Mouse (Mus musculus): Measurements from ENCODE around the gene Olfr1122.
"Not testable (repeated sequence)": the region's sequence is repeated elsewhere in the genome, so short reads cannot be mapped to it uniquely, and the experiment has no call there.

Gene Olfr1122

GRCm38 (mm10) chr2:87385549-87385948 lies at the start of gene Olfr1122:
Gene Olfr1122, plus strand, starts transcription at chr2:87385849.
- in situ Hi-C loops (cut with MboI): no loop called here

DNA sequence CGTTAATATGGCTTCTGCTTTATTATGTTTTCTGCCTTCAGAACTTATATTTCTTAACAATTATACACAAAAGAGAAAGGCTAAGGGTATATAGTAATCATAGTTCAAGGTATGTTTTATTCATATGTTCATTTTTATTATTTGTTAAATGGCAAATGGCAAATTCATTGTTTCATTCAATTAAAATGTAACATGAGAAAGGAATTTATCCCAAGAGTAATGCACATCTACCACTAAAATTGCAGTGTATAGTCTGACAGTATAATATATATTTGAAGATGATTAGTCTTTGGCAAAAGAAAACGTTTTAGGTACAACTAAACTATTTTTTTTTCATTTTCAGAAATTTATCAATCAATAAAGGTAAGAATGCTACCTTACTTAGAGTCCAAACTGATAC lies 31.1 kb upstream of the Olfr1122 start, which contains the start of gene Olfr1120:
Gene Olfr1120 (plus strand): TSS at position 301 of the 400 bp plus-strand sequence.
- in situ Hi-C loops (cut with MboI): no loop called here

GRCm38 (mm10) chr2:87360121-87360520 lies 25.5 kb upstream of the Olfr1122 start:
- in situ Hi-C loops (cut with MboI): not testable (repeated sequence)

DNA sequence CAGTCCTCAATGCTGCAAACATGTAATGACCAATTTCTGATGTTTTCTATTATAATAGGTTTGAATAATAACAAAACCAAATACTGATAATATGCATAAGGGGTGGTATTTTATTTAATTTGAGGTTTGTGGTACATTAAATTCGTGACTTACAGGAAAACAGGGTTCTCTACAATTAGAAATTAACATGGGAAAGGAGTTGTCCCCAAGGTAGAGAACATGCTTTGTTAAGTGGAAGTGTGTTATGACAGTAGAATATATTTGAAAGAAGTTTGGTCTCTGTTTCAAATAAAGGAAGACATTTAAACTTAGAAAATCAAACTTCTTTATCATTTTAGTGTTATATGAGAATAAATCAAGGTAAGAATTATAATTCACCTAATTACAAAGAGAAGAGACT lies 16.1 kb upstream of the Olfr1122 start, which contains the start of gene Olfr1121:
Gene Olfr1121 (plus strand): TSS at position 301 of the 400 bp plus-strand sequence.
- in situ Hi-C loops (cut with MboI): no loop called here

- in situ Hi-C loops (cut with MboI): no loop called here
Observed at GRCm38 (mm10) chr2:87371726-87372125, 13.9 kb upstream of the Olfr1122 start.

- in situ Hi-C loops (cut with MboI): no loop called here
Observed at GRCm38 (mm10) chr2:87383935-87384334, 1.7 kb upstream of the Olfr1122 start.

DNA sequence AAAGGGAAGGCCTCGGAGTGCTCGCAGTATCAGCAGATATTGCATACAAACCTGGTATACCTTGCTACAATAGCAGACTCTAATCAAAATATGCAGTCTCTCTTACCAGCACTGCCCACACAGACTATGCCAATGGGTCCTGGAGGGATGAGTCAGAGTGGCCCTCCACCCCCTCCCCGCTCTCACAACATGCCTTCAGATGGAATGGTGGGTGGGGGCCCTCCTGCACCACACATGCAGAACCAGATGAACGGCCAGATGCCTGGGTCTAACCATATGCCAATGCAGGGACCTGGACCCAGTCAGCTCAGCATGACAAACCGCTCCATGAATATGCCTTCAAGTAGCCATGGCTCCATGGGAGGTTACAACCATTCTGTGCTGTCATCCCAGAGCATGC lies 8.0 kb downstream of the Olfr1122 start:
- in situ Hi-C loops (cut with MboI): not testable (repeated sequence)

GRCm38 (mm10) chr2:87394686-87395085 lies 9.0 kb downstream of the Olfr1122 start:
- in situ Hi-C loops (cut with MboI): not testable (repeated sequence)

- in situ Hi-C loops (cut with MboI): no loop called here
Observed at GRCm38 (mm10) chr2:87416335-87416734, 30.7 kb downstream of the Olfr1122 start, which contains the start of gene Olfr1123. Gene Olfr1123, plus strand, starts transcription at chr2:87416635.

GRCm38 (mm10) chr2:87429975-87430374 lies 44.3 kb downstream of the Olfr1122 start, which contains the start of gene Olfr1124:
Gene Olfr1124, plus strand, starts transcription at chr2:87430275.
- in situ Hi-C loops (cut with MboI): no loop called here

- in situ Hi-C loops (cut with MboI): no loop called here
Observed at GRCm38 (mm10) chr2:87437731-87438130, 52.1 kb downstream of the Olfr1122 start.

Measured in mature B cell (primary cell).